Mouse (Mus musculus) 3T3-L1 (cell line): ENCODE results near the gene Olfr70.

ENCODE experiments used
- DNase-seq: peaks from one replicate; pipeline ENCODE4 v3.0.0-alpha.2; 2015; ENCODE audit warnings: low read depth, low spot score

Olfr70 gene

GRCm38 (mm10) chr4:43700707-43701106 lies at the start of gene Olfr70:
Gene Olfr70, minus strand, starts transcription at chr4:43700807.
- DNase-seq, result no peak

GRCm38 (mm10) chr4:43745187-43745586 lies 44.6 kb upstream of the Olfr70 start:
- DNase-seq, result peak; percentile 75

- peak; percentile 59 for DNase-seq
Measured at GRCm38 (mm10) chr4:43743099-43743498, 42.5 kb upstream of the Olfr70 start.

GRCm38 (mm10) chr4:43742637-43743036 lies 42.0 kb upstream of the Olfr70 start:
- DNase-seq, result no peak

- no peak for DNase-seq
Measured at GRCm38 (mm10) chr4:43741526-43741925, 40.9 kb upstream of the Olfr70 start.

GRCm38 (mm10) chr4:43738989-43739674 lies 38.5 kb upstream of the Olfr70 start:
- no peak for DNase-seq

GRCm38 (mm10) chr4:43737144-43737543 lies 36.5 kb upstream of the Olfr70 start:
- DNase-seq, result no peak

- no peak for DNase-seq
Measured at GRCm38 (mm10) chr4:43733186-43733585, 32.6 kb upstream of the Olfr70 start.

GRCm38 (mm10) chr4:43732171-43732570 lies 31.6 kb upstream of the Olfr70 start:
- no peak for DNase-seq

- DNase-seq, result no peak
Measured at GRCm38 (mm10) chr4:43730750-43731297, 30.2 kb upstream of the Olfr70 start.

- no peak for DNase-seq
Measured at GRCm38 (mm10) chr4:43729794-43730550, 29.4 kb upstream of the Olfr70 start, which contains the start of gene Spaar. Gene Spaar, plus strand, starts transcription at chr4:43730034.

GRCm38 (mm10) chr4:43729126-43729525 lies 28.5 kb upstream of the Olfr70 start:
- DNase-seq, result peak; percentile 65

GRCm38 (mm10) chr4:43728576-43728954 lies 28.0 kb upstream of the Olfr70 start:
- peak; percentile 95 for DNase-seq

- DNase-seq, result no peak
Measured at GRCm38 (mm10) chr4:43727718-43728575, 27.3 kb upstream of the Olfr70 start.

GRCm38 (mm10) chr4:43726995-43727394 lies 26.4 kb upstream of the Olfr70 start, which contains the start of gene Hrct1:
Gene Hrct1, plus strand, starts transcription at chr4:43727188.
- DNase-seq, result peak; percentile 98

GRCm38 (mm10) chr4:43726228-43726993 lies 25.8 kb upstream of the Olfr70 start:
- no peak for DNase-seq

GRCm38 (mm10) chr4:43724764-43725163 lies 24.2 kb upstream of the Olfr70 start:
- peak; percentile 83 for DNase-seq

GRCm38 (mm10) chr4:43722191-43722590 lies 21.6 kb upstream of the Olfr70 start:
- no peak for DNase-seq

- no peak for DNase-seq
Measured at GRCm38 (mm10) chr4:43720491-43721228, 20.1 kb upstream of the Olfr70 start.

- peak; percentile 79 for DNase-seq
Measured at GRCm38 (mm10) chr4:43713652-43714219, 13.1 kb upstream of the Olfr70 start.
